Mouse (Mus musculus): ENCODE measurements around the gene Trex2. TPM values are rescaled to one million over a fixed set of nuclear protein-coding genes. Genes with fewer than 3 reads are reported as not detected.

Gene Trex2
- not detected for total RNA-seq (2021)
- long read RNA-seq, experiment 1: 0 reads
- long read RNA-seq, experiment 2: 0 reads

DNA sequence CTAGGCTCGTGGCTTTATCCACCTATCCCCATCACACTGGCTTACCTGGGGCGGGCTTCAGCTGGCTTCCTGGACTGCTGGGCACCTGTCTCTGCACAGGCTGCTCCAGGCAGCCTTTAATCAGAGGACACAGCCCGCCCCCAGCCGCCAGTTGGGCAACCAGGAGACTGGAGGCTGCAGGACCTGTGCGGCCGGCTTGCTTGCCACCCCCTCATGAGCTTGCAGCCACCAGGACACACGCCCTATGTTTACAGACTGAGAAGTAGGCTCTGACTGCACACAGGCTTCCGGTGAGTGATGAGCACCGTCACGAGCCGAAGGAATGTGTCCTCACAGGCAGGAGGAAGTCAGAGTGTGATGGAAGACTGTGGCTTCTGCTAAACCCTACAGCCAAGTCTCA lies at the start of gene Trex2:
TSS of gene Trex2 (minus strand) at position 93 of the 400 bp plus-strand sequence.
- no peak for DNase-seq
- intact Hi-C loops (cut with DNase I; ENCODE audit: low total_unique reads): loop anchor here (10.0 kb wide), 1 partner anchor 120 kb away; no protein-coding TSS in a partner anchor

DNA sequence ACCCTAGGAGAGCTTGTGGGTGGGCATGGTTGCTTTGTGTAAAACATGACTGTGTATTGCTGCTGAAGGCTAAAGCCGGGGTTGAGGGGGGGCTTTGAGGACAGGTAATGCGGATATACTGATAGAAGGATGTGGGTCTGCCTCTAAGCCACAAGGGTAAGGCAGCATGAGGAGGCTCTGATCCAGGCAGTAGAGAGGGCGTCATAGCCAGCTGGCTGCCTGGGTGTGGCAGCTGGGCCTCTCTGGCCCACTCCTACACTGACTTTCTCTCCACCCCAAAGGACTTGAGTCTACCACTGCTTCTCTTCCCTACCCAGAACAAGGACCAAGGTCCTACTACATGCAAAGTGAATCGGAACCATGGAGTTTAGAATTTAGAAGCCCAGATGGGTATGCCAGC lies 49.7 kb upstream of the Trex2 start:
- intact Hi-C loops (cut with DNase I; ENCODE audit: low total_unique reads): no loop called here
- DNase-seq: no peak

GRCm38 (mm10) chrX:73484076-73484475 lies 48.9 kb upstream of the Trex2 start:
- intact Hi-C loops (cut with DNase I; ENCODE audit: low total_unique reads): no loop called here
- DNase-seq: no peak

DNA sequence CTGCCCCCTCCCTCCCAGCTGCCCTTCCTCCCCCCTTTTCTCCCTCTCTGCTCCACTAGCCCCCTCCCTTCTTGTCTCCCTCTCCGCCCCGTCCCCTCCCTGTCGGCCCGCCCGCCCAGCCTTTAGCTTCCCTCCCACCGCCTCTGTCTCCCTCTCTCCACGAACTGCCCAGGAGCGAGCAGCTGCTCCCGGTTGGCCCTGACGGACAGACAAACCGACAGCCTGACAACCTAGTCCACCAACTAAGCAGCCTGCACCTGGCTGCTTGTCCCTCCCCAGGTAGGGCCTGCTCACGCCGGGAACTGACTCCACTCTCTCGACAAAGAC lies 48.3 kb upstream of the Trex2 start, which contains the start of gene Bgn:
TSS of gene Bgn (plus strand) at position 119 of the 327 bp plus-strand sequence.
- peak; percentile 40 for DNase-seq
- intact Hi-C loops (cut with DNase I; ENCODE audit: low total_unique reads): no loop called here

DNA sequence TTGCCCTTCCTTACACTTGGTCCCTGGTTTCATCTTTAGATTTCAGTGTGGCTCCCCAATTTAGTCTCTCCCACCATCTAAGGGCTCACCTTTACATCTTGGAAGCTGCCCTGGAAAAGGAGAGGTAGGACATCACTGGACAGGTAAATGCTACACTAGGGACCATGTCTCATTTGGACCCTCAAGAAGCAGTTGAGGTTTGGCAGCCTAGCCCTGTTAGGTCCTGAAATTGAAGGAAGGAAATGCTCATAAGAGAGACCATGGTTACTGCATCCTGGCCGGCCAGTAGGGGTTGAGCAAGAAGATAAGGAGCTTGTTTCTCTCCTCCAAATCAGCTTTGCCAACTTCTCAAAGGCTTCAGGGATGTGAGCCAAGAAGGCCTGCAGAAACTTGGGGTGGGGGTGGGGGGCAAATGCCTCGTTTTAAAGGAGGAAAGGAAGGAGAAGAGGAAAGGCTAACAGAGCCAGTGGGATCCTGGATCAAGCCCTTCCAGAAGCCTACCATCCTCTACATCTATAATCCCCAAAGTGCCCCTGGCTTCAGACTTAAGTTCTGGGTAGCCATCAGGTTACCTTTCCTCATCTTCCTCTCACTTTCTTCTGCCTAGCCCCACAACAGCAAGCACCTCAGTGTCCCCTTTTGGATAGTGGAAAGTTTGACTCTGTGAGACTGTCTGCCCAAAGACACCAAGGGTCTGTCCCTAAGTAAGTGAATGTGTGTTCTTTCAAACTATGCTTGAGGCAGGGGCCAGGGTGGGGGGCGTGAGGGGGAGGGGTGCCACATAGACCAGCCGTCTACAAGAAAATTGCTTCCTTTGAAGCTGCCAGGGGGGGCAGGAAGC lies 47.7 kb upstream of the Trex2 start:
- intact Hi-C loops (cut with DNase I; ENCODE audit: low total_unique reads): no loop called here
- no peak for DNase-seq

DNA sequence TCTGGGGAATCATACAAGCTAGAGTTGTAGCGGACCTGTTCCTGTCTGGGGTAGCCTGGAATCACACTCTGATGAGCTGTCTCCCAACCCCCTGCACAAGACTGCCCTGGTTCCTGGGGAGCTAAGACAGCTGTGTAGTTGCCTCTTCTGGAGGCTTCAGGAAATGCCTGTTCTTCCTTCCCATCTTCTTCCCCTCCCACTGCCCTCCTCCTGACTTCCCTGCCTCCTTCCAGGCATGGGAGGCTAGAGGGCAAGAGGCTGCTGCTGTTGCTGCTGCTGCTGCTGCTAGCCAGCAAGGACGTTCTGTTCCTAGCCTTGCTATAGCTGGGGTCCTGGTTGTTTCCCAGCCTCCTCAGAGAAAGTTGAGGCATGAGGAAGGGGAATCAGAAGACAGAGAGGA lies 45.2 kb upstream of the Trex2 start:
- intact Hi-C loops (cut with DNase I; ENCODE audit: low total_unique reads): no loop called here

DNA sequence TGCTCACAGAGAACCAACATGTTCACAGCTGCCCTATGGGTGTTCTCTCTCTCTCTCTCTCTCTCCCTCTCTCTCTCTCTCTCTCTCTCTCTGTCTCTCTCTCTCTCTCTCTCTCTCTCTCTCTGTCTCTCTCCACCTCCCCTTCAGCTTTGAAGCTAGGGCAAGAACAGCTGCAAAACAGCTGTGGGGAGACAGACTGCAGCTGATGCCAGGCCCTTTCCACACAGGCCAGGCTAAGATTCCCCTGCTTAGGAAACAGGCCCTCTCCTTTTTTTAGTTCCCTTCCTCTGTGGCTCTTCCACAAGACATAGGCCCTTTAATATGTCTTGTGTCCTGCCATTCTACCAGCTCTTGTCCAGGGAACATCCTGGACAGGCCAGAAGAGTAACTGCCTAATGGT lies 44.5 kb upstream of the Trex2 start:
- no peak for DNase-seq

More for the DNA sequence above, 45.2 kb upstream of the Trex2 start:
- DNase-seq: no peak

DNA sequence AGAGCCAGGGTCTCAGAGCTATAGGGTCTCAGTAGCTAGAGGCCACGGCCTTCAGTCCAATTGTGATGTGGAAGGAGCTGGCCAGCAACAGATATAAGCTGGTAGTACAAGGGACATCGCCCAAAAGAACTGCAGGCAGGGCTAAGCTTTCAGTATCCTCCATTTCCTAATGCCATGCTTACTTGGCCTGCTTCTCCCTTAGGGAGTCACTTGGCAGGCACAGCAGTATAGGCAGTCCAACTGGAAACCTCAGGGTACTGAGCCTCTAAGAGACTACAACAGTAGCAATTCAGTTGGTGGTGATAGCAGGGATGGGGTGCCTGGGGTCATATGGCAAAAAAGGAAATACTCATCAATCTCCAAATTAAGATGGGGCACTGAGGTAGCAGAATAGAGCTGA lies 42.4 kb upstream of the Trex2 start:
- no peak for DNase-seq
- intact Hi-C loops (cut with DNase I; ENCODE audit: low total_unique reads): no loop called here

More for the DNA sequence above, 44.5 kb upstream of the Trex2 start:
- intact Hi-C loops (cut with DNase I; ENCODE audit: low total_unique reads): no loop called here

DNA sequence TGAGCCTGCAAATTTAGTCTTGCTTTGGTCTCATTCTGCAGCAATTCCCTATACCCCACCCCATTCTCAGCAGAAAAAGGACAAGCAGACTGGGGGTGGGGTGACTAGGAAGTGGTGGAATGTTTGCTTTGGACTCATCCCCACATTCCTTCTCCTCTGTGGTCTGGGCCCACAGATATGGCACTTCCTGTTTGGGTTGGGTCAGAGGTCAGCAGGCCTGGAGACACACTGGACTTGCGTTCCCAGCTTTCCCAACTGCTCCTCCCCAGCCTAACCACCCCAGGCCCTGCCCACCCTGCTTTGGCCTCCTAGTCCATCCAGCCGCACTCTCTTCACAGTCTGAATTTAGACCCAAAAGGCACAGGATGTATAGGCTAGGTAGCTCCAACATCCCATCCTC lies 41.5 kb upstream of the Trex2 start:
- DNase-seq: no peak
- intact Hi-C loops (cut with DNase I; ENCODE audit: low total_unique reads): no loop called here

- intact Hi-C loops (cut with DNase I; ENCODE audit: low total_unique reads): no loop called here
- DNase-seq: no peak
Measured at GRCm38 (mm10) chrX:73475658-73476256, 40.6 kb upstream of the Trex2 start.

DNA sequence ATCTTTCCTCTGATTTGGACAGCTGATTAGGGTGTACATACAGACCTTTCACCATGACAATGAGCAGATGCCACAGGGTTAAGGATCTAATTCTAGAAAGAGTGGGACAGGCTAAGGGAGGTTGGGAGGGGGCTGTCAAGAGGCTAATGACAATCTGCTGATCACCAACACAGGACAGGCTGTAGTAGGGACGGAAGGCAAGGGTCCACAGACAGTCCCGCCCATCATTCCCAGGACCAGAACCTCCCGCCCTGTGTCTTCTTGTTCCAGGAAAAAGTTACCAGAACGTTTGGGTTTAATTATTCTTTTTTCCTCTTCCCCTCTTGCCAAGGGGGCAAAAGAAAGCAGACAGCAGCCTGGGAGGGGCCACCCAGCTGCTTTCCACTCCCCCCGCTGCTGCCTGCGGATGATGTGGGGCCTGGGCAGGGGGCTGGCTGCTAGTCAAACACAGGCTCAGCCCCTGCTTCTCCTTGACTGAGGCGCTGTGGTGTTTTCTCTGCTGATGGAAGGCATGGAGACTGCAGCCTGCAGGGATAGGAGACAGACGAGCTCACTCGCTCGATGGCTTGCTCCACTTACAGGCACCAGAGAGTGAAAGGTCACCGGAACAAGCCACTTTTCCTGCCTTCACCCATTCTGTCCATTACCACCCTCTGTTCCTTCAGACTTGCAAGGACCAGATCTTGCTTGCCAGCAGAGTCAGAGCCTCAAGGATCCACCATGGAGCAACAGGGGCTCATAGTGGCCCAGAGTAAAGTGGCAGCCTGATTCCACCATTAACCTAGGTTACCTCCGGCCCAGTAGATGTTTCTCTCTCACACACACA lies 39.4 kb upstream of the Trex2 start:
- DNase-seq: peak; percentile 49
- intact Hi-C loops (cut with DNase I; ENCODE audit: low total_unique reads): no loop called here

DNA sequence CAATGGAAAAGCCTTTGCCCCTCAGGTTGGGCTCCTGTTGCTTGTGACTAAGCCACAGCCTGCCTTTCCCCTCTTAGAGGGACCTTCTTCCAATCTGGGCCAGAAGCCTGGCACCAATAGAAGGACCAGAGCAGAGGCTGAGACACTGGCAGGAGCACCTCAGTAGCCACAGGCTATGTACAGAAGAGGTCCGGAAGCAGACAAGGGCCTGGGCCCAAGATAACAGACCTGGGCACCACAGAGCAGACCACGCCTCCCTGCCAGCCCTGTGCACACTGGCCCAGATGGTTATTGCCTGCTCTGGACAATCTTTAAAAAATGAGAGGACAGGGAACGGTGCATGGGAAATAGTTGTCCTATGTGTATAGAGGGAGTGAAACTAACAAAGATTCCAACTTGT lies 36.6 kb upstream of the Trex2 start:
- no peak for DNase-seq
- intact Hi-C loops (cut with DNase I; ENCODE audit: low total_unique reads): no loop called here

DNA sequence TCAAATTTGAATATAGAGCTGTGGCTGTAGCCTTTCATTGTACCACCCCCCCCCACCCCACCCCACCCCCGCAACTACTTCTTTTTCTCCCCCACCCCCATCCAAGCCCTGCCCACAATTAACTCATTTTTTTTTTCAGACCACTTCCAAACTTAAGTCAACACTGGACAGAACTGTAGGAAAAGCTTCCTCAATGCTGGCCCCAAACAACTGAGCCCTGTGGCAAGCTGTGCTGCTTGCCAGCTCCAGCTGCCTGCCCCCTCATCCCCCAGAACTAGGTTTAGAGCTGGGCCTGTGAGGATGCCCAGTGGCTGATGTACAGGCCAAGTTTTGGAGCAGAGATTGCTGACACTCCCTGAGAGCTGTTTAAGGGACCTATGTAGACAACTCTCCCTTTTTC lies 33.6 kb upstream of the Trex2 start:
- DNase-seq: no peak
- intact Hi-C loops (cut with DNase I; ENCODE audit: low total_unique reads): no loop called here

GRCm38 (mm10) chrX:73468330-73468729 lies 33.2 kb upstream of the Trex2 start:
- no peak for DNase-seq
- intact Hi-C loops (cut with DNase I; ENCODE audit: low total_unique reads): no loop called here

DNA sequence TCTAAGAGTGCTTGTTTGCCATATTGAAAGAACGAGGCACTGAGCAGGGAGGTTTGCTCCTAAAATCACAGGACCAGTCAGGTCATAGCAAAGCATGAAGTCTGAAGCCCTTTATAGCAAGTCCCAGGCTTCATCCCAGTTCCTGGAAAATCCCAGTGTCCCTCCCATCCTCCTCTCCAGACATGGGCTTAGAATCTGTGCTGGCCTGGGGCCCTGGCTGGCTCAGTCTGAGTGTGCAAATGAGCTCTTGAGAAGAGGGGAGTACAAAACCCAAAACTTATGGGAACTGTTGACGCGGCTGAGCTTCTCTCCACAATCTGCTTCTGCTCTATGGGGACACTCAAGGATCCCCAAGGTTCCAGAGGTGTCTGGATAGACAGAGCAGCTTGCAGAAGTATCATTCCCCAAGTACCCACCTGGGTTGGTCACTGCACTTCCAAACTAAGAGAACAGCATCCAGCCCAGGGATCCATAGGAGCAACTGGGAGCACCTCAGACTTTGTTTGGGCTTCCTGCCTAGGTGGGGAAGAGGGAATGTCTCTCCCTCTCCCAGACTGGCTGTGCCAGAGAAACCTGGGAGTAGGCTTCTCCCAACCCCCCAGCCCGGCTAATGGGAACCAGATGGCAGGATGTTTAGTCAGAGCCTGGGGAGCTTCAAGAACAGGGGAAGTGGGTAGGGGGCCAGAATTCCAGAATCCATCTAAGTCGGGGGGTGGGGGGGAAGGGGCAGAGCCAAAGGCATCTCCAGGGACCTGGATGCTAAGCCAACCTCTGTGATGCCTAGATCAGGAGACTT lies 32.5 kb upstream of the Trex2 start:
- intact Hi-C loops (cut with DNase I; ENCODE audit: low total_unique reads): no loop called here
- DNase-seq: peak; percentile 60

DNA sequence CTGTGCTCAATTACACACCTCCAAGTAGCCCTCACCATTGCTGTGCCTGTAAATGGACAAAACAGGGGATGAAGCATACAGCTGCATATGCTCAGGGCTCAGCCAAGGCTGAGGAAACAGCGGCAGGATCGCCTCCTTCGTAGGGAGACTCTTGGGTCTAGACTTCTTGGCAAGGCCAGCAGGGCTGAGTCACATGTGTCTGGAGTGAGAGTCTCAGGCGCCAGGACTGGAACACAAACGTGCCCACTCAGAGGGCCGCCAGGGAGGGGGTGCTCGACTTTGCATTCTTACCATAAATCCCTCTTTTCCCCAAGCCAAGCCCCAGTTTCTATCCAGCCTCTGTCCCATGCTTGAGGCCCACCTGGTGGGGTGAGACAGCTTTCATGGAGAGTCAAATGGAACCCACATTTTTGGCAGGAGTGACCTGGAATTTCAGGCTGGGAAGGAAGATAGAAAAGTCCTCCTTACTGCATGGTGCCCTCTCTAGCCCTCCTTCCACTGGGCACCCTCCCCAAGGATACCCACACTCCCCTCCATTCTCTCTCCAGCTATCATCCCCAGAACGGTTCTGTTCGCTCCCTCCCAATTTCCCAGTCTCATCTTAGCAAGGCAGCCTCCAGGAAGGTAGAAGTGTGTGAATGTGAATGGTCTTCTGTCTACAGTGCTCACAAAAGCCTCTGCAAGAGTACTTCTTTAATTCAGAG lies 30.5 kb upstream of the Trex2 start:
- intact Hi-C loops (cut with DNase I; ENCODE audit: low total_unique reads): no loop called here
- peak; percentile 62 for DNase-seq

DNA sequence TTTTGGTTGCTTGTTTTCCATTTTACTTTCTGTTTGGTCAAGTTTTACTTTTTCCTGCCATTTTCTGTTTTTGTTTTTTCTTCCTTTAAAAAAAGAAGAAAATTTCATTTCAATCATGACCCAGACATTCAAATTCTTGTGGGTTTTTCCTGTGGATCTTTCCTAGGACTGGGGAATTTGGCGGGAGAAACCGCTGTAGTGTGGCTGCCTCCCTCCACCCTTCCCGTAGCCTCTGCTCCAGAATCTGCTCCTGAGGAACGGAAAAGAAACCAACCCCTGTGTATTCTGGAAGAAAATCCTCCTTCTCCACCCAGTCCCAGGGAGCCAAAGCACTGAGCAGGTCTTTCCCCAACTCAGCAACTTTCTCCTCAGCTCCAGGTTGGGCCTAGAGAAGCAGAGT lies 25.6 kb upstream of the Trex2 start:
- intact Hi-C loops (cut with DNase I; ENCODE audit: low total_unique reads): no loop called here
- DNase-seq: no peak

DNA sequence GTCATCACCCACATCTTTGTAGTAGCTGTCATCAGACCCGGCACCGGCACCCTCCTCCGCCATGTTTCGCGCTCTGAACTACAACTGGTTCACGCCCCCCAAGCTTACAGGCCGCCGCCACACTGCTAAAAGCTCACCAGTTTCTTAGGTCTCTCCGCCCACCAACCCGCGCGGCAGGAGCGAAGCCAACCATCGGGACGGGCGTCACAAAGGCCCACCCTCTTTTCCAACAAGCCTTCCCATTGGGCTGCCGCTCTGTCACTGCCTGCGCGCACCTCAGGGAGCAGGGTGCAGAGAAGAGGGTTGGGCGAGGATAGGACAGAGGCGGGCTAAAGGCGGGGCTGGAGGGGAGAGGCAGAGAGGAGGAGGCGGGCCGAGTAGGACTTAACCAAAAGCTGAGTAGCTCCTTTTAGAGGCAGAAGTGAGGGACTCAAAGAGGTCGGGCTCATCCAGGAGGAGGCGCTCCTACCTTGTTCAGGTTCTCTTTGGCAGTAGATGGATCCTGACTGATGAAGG lies 23.8 kb upstream of the Trex2 start, which contains the start of gene Haus7:
TSS of gene Haus7 (minus strand) at position 168 of the 516 bp plus-strand sequence.
- intact Hi-C loops (cut with DNase I; ENCODE audit: low total_unique reads): loop anchor here (5.0 kb wide), 1 partner anchor 33 kb away; no protein-coding TSS in a partner anchor
- DNase-seq: peak; percentile 92

All from gastrocnemius, postnatal 14 days (tissue).